Mouse (Mus musculus) heart, embryonic 13.5 days (tissue): ENCODE measurements around the gene Nup210l. TPM values are rescaled to one million over a fixed set of nuclear protein-coding genes. Genes with fewer than 3 reads are reported as not detected.
"Not testable (repeated sequence)": the region's sequence is repeated elsewhere in the genome, so short reads cannot be mapped to it uniquely, and the experiment has no call there.

Experiments
- ATAC-seq: fragments of 200-750 bp; cut with Nextera tagmentation; 2 replicates; pipeline ENCODE4 v1.8.0; 2017; ENCODE audit warnings: moderate TSS enrichment; ENCODE audit not compliant: insufficient number of reproducible peaks, low FRiP score, low TSS enrichment; ENCODE audit errors: extremely low read depth
- H3K27ac ChIP-seq: fragments of 300-500 bp; sonication (generic); replicated peaks from 2 replicates; pipeline ENCODE4 v1.5.1; 2015; ENCODE audit warnings: moderate library complexity, mild to moderate bottlenecking, inconsistent platforms
- H3K27me3 ChIP-seq: fragments of 300-500 bp; sonication (generic); replicated peaks from 2 replicates; pipeline ENCODE4 v1.6.1; 2015; ENCODE audit warnings: mild to moderate bottlenecking, inconsistent platforms
- H3K36me3 ChIP-seq: fragments of 300-500 bp; sonication (generic); 2 replicates; pipeline ENCODE4 v1.6.1; 2015; ENCODE audit warnings: mild to moderate bottlenecking, inconsistent platforms
- H3K4me1 ChIP-seq: fragments of 300-500 bp; sonication (generic); 2 replicates; pipeline ENCODE4 v1.6.1; 2015; ENCODE audit warnings: inconsistent platforms
- H3K4me2 ChIP-seq: fragments of 300-500 bp; sonication (generic); 2 replicates; pipeline ENCODE4 v1.6.1; 2015; ENCODE audit warnings: inconsistent platforms, mild to moderate bottlenecking, moderate library complexity
- H3K4me3 ChIP-seq: fragments of 300-500 bp; sonication (generic); 2 replicates; pipeline ENCODE4 v1.5.1; 2015; ENCODE audit warnings: moderate library complexity, mild to moderate bottlenecking, inconsistent platforms
- H3K9ac ChIP-seq: fragments of 300-500 bp; sonication (generic); 2 replicates; pipeline ENCODE4 v1.6.1; 2015; ENCODE audit warnings: inconsistent platforms, mild to moderate bottlenecking, moderate library complexity
- H3K9me3 ChIP-seq: fragments of 300-500 bp; sonication (generic); 2 replicates; pipeline ENCODE4 v1.6.1; 2016; ENCODE audit warnings: inconsistent platforms
- WGBS: fragments of 180-500 bp; shearing (Covaris S2); methylation state at CpG from one replicate; pipeline ENCODE4 v1.1.7; 2015; ENCODE audit warnings: mixed read lengths; 5-methylcytosine and 5-hydroxymethylcytosine counted together
- polyA plus RNA-seq: library from polyadenylated mRNA; unstranded; fragments of >200 nt; fragmentation: Nextera tagmentation; extraction: Ambion mirVana; gene quantifications from 2 replicates; pipeline ENCODE4 v1.2.1, GENCODE M21; 2015

Nup210l gene
- polyA plus RNA-seq, 1 experiment from 2014 or later = 0.31 TPM

DNA sequence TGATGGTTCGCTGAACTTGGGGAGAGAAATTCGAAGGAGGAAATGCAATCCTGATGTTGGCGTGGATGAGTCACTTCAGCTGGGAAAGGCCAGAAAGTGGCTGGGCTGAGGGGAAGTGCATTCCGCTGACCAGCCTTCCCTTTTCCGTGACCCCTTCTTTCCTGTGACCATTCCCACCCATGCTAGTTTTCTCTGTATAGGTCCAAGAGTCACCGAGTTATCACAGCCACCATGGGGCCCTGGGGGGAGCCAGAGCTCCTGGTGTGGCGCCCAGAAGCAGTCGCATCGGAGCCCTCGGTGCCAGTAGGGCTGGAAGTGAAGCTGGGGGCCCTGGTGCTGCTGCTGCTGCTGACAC is 144.8 kb downstream of the Nup210l start:
- H3K4me1 ChIP-seq = peaks cover 30% of the 10 kb centered on the region
- 0 out of 2 replicates have a peak, but pooled peaks have one; percentile 0 for ATAC-seq
- peaks cover 26% of the 10 kb centered on the region for H3K36me3 ChIP-seq
- H3K4me3 ChIP-seq = peak overlapping the region; percentile 82
- H3K4me2 ChIP-seq = peak overlapping the region; percentile 94
- no peaks in the 10 kb centered on the region for H3K9me3 ChIP-seq
- H3K27me3 ChIP-seq = no peaks in the 10 kb centered on the region
- 0% methylated on average over 10 of the region's 10 CpGs for WGBS
- H3K9ac ChIP-seq = peak overlapping the region; percentile 92
- peak overlapping the region; percentile 93 for H3K27ac ChIP-seq

DNA sequence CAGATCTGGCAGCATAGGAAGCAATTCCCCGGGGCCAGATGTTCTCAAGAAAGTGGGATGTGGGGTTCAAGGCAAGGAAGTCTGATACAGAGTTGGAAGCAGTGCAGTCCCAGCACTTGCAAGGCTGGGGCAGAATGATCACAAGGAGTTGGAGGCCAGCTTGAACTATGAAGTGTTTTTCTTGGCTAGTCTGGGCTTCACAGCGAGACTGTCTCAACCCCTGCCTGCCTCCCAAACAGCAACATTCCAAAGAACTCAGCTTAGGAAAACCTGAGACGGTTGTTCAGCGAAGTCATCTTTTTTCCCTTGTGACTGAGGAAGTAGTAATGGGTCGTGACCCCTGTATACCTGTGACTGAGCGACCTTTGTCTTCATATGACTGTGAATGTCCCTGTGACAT is 146.9 kb downstream of the Nup210l start:
- WGBS = 71% methylated on average over 6 of the region's 6 CpGs
- H3K4me2 ChIP-seq = peak overlapping the region; percentile 16; the same call in 1 of the 2 replicates
- peak overlapping the region; percentile 4; the same call in 1 of the 2 replicates for H3K9ac ChIP-seq
- H3K9me3 ChIP-seq = no peaks in the 10 kb centered on the region
- H3K27me3 ChIP-seq = no peaks in the 10 kb centered on the region
- peaks cover 26% of the 10 kb centered on the region for H3K36me3 ChIP-seq
- 0 out of 2 replicates have a peak overlapping the region, but pooled peaks have one; percentile 12 for H3K27ac ChIP-seq
- ATAC-seq = no peak
- peaks cover 38% of the 10 kb centered on the region for H3K4me1 ChIP-seq
- no peak overlapping the region; the same call in 1 of the 2 replicates for H3K4me3 ChIP-seq

DNA sequence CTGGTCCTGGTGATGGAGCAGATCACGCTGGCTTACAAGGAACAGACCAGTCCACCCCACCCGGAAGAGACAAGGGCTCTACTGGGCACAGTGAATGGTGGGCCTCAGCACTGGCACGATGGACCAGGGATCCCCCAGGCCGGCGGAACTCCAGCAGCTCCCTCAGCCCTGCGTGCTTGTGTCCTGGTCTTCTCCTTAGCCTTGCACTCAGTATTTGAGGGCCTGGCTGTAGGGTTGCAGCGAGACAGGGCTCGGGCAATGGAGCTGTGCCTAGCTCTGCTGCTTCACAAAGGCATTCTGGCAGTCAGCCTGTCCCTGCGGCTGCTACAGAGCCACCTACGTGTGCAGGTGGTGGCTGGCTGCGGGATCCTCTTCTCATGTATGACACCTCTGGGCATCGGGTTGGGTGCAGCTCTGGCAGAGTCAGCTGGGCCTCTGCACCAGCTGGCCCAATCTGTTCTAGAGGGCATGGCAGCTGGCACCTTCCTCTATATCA is 147.8 kb downstream of the Nup210l start:
- H3K4me2 ChIP-seq, H3K9ac ChIP-seq, H3K27ac ChIP-seq, H3K27me3 ChIP-seq, H3K9me3 ChIP-seq, ATAC-seq, H3K4me3 ChIP-seq: not testable (repeated sequence)
- Histone ChIP-seq H3K36me3 (peaks cover 28% of the 10 kb centered on the region), H3K4me1 (peaks cover 43% of the 10 kb centered on the region)
- 92% methylated on average over 9 of the region's 12 CpGs for WGBS

DNA sequence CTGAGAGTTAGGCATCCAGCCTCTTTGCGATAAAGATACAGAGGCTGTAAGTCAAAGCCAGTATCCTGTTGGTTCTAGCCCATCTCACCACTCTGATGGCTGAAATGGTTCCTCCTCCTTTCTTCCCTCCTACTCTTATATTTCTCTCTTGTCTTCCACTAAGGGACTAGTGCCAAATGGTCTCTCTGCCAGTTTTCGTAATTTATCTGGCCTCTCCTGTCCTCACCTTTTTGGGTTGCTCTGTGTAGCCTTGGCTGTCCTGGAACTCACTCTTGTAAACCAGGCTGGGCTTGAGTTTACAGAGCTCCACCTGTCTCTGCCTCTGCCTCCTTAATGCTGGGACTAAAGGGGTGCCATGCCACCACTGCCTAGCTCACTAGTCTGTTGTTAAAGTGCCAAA is 148.7 kb downstream of the Nup210l start:
- not testable (repeated sequence) for H3K9me3 ChIP-seq, H3K4me3 ChIP-seq, H3K4me2 ChIP-seq, H3K9ac ChIP-seq, ATAC-seq, H3K27ac ChIP-seq, H3K27me3 ChIP-seq
- H3K36me3 ChIP-seq = peaks cover 37% of the 10 kb centered on the region
- 78% methylated on average over 2 of the region's 2 CpGs for WGBS
- peaks cover 39% of the 10 kb centered on the region for H3K4me1 ChIP-seq

DNA sequence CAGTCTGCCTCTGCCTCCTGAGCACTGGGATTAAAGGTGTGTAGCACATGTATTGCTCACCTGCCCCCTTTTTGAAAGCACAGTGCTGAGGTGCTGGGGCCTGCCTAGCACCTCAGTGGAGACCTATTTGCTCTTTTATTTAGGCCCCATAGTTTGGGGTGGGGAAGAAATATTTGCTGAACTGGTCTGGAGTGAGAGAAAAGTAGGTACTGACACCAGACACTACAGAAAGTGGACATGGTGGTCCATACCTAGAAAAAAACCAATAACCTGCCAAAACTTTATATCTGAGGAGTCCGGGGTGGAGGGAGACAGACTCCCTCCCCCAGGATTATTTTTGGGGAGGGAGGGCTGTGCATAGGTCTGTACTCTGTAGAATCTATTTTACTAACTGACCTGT is 149.2 kb downstream of the Nup210l start:
- not testable (repeated sequence) for H3K4me3 ChIP-seq, H3K27me3 ChIP-seq, H3K27ac ChIP-seq, H3K9me3 ChIP-seq, H3K9ac ChIP-seq, ATAC-seq
- 65% methylated on average over 1 of the region's 1 CpGs for WGBS
- Histone ChIP-seq H3K36me3 (peaks cover 42% of the 10 kb centered on the region), H3K4me1 (peaks cover 38% of the 10 kb centered on the region), H3K4me2 (peak overlapping the region; percentile 89)

DNA sequence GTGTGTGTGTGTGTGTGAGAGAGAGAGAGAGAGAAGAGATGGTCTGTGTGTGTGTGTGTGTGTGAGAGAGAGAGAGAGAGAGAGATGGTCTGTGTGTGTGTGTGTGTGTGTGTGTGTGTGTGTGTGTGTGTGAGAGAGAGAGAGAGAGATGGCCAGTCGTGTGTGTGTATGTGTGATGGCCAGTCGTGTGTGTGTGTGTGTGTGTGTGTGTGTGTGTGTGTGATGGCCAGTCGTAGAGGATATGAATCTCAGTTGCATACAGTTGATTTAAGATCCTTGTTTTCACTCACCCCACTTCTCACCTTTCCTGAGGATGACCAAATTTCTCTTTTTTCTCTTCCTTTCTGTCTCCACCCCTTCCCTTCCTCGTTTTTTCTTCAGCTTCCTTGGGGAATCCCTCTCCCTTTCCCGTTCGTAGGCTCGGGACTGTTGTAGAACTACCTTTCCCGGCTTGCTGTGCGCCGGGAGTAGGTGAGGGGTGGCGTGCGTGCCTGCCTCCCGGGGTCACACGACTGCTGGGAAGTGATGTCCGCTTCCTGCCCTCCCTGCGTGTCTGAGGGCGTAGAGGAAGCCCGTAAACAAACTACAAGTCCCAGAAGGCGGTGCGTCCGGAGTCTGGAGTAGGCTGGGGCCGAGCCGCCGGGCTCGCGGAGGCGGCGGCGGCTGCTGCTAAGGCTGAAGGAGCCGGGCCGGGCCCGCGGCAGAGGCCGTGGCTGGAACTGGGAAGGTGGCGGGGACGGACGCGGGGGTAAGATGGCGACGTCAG is 149.9 kb downstream of the Nup210l start, which contains the start of gene Crtc2:
Gene Crtc2, plus strand, starts transcription at position 511 of the 766 bp plus-strand sequence.
- Histone ChIP-seq H3K9me3 (no peaks in the 10 kb centered on the region), H3K4me3 (peak within 1 kb of the TSS; percentile 97), H3K9ac (peak within 1 kb of the TSS; percentile 97), H3K4me2 (peak within 1 kb of the TSS; percentile 89), H3K27ac (peak within 1 kb of the TSS; percentile 93), H3K36me3 (peaks cover 49% of the 10 kb centered on the region), H3K4me1 (peaks cover 36% of the 10 kb centered on the region), H3K27me3 (no peaks in the 10 kb centered on the region)
- ATAC-seq = peak; percentile 95
- 2% methylated on average over 40 of the region's 40 CpGs for WGBS

DNA sequence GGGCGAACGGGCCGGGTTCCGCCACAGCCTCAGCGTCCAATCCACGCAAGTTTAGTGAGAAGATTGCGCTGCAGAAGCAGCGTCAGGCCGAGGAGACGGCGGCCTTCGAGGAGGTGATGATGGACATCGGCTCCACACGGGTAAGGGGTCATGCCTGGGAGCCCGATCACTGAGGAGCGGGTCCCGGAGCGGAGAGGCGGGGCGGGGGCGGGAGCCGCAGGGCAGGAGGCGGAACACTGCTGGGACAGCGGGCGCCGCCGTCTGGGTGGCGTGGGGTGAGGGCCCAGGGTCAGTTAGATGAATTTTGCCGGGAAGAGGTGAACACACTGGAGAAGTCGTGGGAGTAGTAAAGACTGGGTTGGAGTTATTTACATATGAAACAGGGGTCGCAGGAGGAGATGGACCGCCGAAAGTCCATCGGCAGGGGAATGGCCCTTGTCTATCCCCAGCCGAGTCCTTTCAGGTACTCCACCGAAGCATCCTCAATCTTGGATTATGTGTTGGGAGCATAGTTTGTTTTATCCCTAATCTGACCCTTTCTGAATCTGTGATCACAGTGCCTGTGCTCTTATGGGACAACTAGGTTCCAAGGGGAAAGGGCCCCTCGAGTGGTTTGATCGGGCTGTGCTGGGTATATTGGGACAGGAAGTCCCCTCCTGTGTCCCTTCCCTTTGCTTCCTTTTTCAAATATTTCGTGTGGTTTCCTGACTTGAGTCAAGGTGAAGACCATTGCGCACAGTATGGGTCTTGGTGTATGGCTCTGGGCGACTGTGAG is 150.7 kb downstream of the Nup210l start:
- Histone ChIP-seq H3K27ac (peak overlapping the region; percentile 93), H3K36me3 (peaks cover 53% of the 10 kb centered on the region), H3K9me3 (no peaks in the 10 kb centered on the region), H3K27me3 (no peaks in the 10 kb centered on the region), H3K4me2 (peak overlapping the region; percentile 89), H3K4me1 (peaks cover 30% of the 10 kb centered on the region), H3K9ac (peak overlapping the region; percentile 97), H3K4me3 (peak overlapping the region; percentile 97)
- ATAC-seq = peak; percentile 62
- under 1% methylated on average over 41 of the region's 41 CpGs for WGBS

DNA sequence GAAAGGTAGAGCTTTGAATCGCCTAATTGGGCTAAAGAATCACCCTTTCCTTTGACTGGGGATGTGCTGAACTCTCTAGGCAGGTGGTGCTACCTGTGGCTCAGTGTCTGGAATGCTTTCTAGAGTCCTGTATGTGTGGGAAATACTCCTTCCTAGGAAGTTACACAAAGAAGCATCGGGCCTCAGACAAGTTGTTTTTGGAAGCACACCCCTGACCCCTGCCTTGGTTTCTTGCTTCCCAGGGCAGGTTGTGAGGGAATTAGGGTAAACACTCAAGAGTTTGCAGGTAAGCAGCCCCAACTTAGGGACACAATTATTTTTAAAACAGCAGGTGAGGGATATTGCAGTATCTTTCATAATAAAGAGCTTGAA is 151.2 kb downstream of the Nup210l start:
- peak overlapping the region; percentile 97 for H3K4me3 ChIP-seq
- H3K4me1 ChIP-seq = peaks cover 26% of the 10 kb centered on the region
- ATAC-seq = no peak
- H3K9ac ChIP-seq = peak overlapping the region; percentile 97
- WGBS = 16% methylated on average over 2 of the region's 2 CpGs
- H3K36me3 ChIP-seq = peaks cover 53% of the 10 kb centered on the region
- H3K9me3 ChIP-seq = no peaks in the 10 kb centered on the region
- H3K27ac ChIP-seq = peak overlapping the region; percentile 93
- peak overlapping the region; percentile 89 for H3K4me2 ChIP-seq
- no peaks in the 10 kb centered on the region for H3K27me3 ChIP-seq

DNA sequence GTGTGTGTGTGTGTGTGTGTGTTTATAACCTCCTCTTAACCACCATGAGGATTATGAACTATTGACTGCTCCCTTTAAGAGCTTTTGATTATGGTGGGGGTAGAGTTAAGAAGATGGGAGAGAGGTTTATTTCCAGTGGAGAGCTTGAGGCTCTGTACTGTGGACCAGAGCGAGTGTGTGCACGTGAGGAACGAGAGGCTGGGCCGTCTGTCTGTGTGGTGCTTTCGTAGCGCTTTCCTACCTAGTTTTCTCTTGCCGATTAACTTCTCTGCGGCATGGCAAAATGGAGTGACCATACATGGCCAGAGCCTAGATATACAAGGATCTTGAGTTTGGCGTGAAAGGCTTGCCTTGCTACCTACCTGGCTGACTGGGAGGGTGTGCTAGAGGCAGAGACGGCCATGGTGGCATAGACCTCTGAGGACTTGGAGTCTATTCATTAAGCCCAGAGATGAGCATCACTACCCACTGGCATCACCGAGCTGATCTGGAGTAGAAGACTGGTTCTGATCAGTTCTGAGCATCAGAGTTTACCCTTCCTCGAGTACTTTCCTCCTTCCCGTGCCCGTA is 151.9 kb downstream of the Nup210l start:
- Histone ChIP-seq H3K4me3 (peak overlapping the region; percentile 97; the same call in 1 of the 2 replicates), H3K9ac (peak overlapping the region; percentile 97; the same call in 1 of the 2 replicates), H3K4me2 (peak overlapping the region; percentile 89), H3K9me3 (no peaks in the 10 kb centered on the region), H3K27me3 (no peaks in the 10 kb centered on the region), H3K27ac (no peak overlapping the region), H3K36me3 (peaks cover 53% of the 10 kb centered on the region), H3K4me1 (peaks cover 19% of the 10 kb centered on the region)
- WGBS = 87% methylated on average over 14 of the region's 14 CpGs
- no peak for ATAC-seq

DNA sequence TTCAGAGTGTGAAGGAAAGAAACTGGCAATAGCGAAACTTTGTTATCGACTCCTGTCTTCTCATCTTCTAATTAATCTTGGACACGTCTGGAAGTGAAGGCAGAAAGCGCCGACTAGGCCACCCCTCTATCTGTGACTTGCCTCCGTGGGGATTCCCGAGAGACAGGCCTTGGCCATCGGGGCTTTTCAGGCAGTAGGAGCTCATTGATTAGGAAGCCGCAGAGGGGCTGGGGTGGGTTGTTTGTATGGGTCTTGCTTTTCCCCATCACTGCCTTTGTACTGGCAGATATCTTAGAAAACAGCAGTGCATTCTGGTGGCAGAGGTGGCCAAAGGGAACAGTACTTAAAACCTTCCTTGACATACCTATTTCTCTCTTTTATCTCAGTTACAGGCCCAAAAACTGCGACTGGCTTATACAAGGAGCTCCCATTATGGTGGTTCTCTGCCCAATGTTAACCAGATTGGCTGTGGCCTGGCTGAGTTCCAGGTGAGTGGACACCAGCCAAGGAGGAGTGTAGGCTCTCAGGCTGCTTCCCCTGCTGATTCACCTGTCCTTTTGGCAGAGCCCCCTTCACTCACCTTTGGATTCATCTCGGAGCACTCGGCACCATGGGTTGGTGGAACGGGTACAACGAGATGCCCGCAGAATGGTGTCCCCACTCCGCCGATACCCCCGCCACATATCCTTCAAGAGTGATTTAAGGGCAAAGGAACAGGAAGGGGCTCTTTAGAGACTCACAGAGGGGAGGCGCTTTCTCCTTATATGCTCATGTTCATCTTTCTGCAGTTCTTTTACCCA is 153.0 kb downstream of the Nup210l start:
- Histone ChIP-seq H3K4me1 (peaks cover 16% of the 10 kb centered on the region), H3K36me3 (peaks cover 53% of the 10 kb centered on the region), H3K4me3 (no peak overlapping the region), H3K9me3 (no peaks in the 10 kb centered on the region), H3K9ac (no peak overlapping the region), H3K27me3 (no peaks in the 10 kb centered on the region), H3K27ac (no peak overlapping the region), H3K4me2 (no peak overlapping the region)
- 85% methylated on average over 19 of the region's 19 CpGs for WGBS
- ATAC-seq = no peak
